Mouse (Mus musculus) lung, embryonic 15.5 days (tissue): ENCODE data around the gene Hddc2. TPM values are rescaled to one million over a fixed set of nuclear protein-coding genes. Genes with fewer than 3 reads are reported as not detected.

Experiments
- ATAC-seq: fragments of 200-750 bp; cut with Nextera tagmentation; 2 replicates; pipeline ENCODE4 v1.8.0; 2017; ENCODE audit warnings: moderate number of reproducible peaks, borderline replicate concordance; ENCODE audit not compliant: low FRiP score, low TSS enrichment; ENCODE audit errors: extremely low read depth
- H3K27ac ChIP-seq: fragments of 300-500 bp; sonication (generic); 2 replicates; pipeline ENCODE4 v1.5.1; 2015; ENCODE audit warnings: moderate library complexity, mild to moderate bottlenecking, inconsistent platforms
- H3K27me3 ChIP-seq: fragments of 300-500 bp; sonication (generic); 2 replicates; pipeline ENCODE4 v1.6.1; 2015; ENCODE audit warnings: inconsistent platforms
- H3K36me3 ChIP-seq: fragments of 300-500 bp; sonication (generic); 2 replicates; pipeline ENCODE4 v1.6.1; 2015; ENCODE audit warnings: inconsistent platforms
- H3K4me1 ChIP-seq: fragments of 300-500 bp; sonication (generic); 2 replicates; pipeline ENCODE4 v1.6.1; 2015; ENCODE audit warnings: inconsistent platforms
- H3K4me2 ChIP-seq: fragments of 300-500 bp; sonication (generic); 2 replicates; pipeline ENCODE4 v1.6.1; 2015; ENCODE audit warnings: inconsistent platforms, mild to moderate bottlenecking, moderate library complexity
- H3K4me3 ChIP-seq: fragments of 300-500 bp; sonication (generic); 2 replicates; pipeline ENCODE4 v1.5.1; 2015; ENCODE audit warnings: mild to moderate bottlenecking, inconsistent platforms
- H3K9ac ChIP-seq: fragments of 300-500 bp; sonication (generic); 2 replicates; pipeline ENCODE4 v1.6.1; 2015; ENCODE audit warnings: inconsistent platforms
- H3K9me3 ChIP-seq: fragments of 300-500 bp; sonication (generic); 2 replicates; pipeline ENCODE4 v1.6.1; 2016; ENCODE audit warnings: inconsistent platforms
- WGBS: fragments of 180-500 bp; shearing (Covaris S2); methylation state at CpG from one replicate; pipeline ENCODE4 v1.1.7; 2015; 5-methylcytosine and 5-hydroxymethylcytosine counted together
- polyA plus RNA-seq: library from polyadenylated mRNA; unstranded; fragments of >200 nt; fragmentation: Nextera tagmentation; extraction: Ambion mirVana; gene quantifications from 2 replicates; pipeline ENCODE4 v1.2.1, GENCODE M21; 2015

The Hddc2 gene
- polyA plus RNA-seq, 1 experiment from 2014 or later, result 55.1 TPM

DNA sequence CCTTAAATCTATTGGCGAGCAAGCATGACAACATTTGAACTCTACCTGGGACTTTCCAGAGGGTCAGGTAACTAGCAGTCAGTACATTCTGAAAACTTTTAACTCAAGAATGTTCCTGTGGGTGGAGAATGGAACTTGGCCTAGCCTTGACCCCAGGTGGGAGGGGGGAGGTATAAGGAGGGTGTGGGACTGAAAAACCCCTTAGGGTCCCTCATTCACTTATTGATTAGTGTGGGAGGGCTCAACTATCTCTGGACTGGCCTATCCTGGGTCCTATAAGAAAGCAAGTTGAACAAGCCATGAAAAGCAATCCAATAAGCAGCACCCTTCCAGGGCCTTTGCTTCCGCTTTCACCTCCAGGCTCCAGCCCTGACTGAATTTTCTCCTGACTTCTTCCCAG is 9.7 kb upstream of the Hddc2 start:
- Histone ChIP-seq H3K27me3 (no peaks in the 10 kb centered on the region), H3K9ac (no peak overlapping the region), H3K36me3 (no peaks in the 10 kb centered on the region), H3K4me1 (no peaks in the 10 kb centered on the region), H3K4me3 (no peak overlapping the region), H3K9me3 (no peaks in the 10 kb centered on the region), H3K4me2 (no peak overlapping the region), H3K27ac (no peak overlapping the region)
- WGBS, result 94% methylated on average over 2 of the region's 2 CpGs
- no peak for ATAC-seq

DNA sequence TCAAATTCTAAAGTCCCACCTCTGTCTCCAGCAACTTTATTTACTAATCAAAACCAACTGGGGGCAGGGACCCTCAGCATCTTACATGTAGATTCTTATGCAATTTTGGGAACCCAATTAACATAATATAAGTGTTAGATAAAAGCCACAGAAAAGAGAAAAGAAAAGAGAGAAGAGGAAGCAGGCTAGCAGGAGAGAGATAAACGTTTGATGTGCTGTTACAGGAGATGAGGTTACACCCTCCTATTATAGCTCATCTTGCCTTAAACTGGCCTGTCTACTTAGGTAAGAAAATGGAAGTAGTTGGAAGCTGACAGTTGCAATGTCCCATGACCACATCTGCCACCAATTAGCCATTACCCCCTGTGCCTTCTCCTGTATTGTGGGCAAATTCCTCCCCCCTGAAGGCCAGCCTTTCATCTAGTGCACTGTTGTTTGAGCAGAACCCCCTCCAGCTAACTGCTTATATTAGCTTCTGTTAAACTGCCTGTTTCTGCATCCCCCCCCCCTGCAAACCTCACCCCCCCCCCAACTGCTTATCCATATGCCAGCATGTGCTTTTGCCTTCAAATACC is 6.1 kb upstream of the Hddc2 start:
- Histone ChIP-seq H3K27ac (no peak overlapping the region), H3K9ac (no peak overlapping the region), H3K27me3 (no peaks in the 10 kb centered on the region), H3K4me2 (no peak overlapping the region), H3K9me3 (no peaks in the 10 kb centered on the region), H3K36me3 (no peaks in the 10 kb centered on the region), H3K4me3 (no peak overlapping the region), H3K4me1 (no peaks in the 10 kb centered on the region)
- ATAC-seq, result no peak
- WGBS, result 33% methylated on average over 1 of the region's 1 CpGs

DNA sequence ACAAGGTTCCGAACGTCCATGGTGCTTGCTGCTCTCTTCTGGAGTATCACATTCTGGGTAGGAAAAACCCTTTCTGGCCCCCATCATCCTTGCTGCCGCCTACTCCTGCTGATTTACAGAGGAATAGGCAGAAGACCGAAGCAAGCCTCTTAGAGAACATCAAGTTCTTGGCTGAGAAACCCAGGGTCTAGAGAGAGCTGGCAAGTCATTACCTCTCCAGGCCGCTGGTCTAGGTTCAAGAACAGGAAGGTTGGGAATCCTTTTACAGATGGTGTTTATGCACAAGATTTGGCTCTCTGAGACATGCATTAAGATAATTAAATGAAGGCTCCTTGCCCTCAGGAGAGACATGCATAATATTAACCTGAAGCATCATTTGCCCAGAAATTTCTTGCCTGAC is 5.3 kb downstream of the Hddc2 start:
- 82% methylated on average over 5 of the region's 5 CpGs for WGBS
- Histone ChIP-seq H3K4me1 (peaks cover 4% of the 10 kb centered on the region; the same call in 1 of the 2 replicates), H3K9ac (no peak overlapping the region), H3K4me3 (no peak overlapping the region), H3K27me3 (no peaks in the 10 kb centered on the region), H3K4me2 (no peak overlapping the region), H3K27ac (no peak overlapping the region), H3K36me3 (peaks cover 16% of the 10 kb centered on the region), H3K9me3 (no peaks in the 10 kb centered on the region)
- ATAC-seq, result no peak

DNA sequence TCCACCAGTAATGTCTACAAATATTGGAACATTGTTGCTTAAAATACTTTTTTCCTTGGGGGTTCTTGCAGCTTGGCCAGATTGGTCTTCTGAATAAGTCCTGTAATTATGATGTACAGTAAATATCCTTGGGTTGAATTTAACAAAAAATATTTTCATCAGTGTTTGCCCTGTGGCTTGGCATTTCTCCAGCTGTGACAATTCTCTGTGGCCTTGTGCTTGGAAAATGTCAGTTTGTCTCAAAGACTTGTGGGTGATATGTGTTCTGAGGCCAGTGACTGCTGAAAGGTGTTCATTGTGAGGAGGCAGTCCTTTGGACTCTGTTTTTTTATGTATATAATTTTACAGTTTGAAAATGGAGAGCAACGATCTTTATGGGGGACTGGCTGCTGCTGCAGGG is 16.3 kb downstream of the Hddc2 start:
- H3K36me3 ChIP-seq, result peaks cover 11% of the 10 kb centered on the region
- no peaks in the 10 kb centered on the region for H3K9me3 ChIP-seq
- no peak overlapping the region for H3K9ac ChIP-seq
- H3K27me3 ChIP-seq, result no peaks in the 10 kb centered on the region
- no peak for ATAC-seq
- H3K4me1 ChIP-seq, result no peaks in the 10 kb centered on the region
- no peak overlapping the region for H3K4me2 ChIP-seq
- no peak overlapping the region for H3K27ac ChIP-seq
- no peak overlapping the region for H3K4me3 ChIP-seq
- WGBS, result 89% methylated on average over 1 of the region's 1 CpGs

GRCm38 (mm10) chr10:31330286-31330962 is 17.2 kb downstream of the Hddc2 start:
- Histone ChIP-seq H3K9ac (no peak overlapping the region), H3K4me3 (no peak overlapping the region), H3K27me3 (no peaks in the 10 kb centered on the region), H3K36me3 (peaks cover 11% of the 10 kb centered on the region), H3K4me1 (no peaks in the 10 kb centered on the region), H3K9me3 (no peaks in the 10 kb centered on the region), H3K4me2 (no peak overlapping the region), H3K27ac (no peak overlapping the region)
- ATAC-seq, result no peak
- 79% methylated on average over 3 of the region's 3 CpGs for WGBS

- Histone ChIP-seq H3K27me3 (no peaks in the 10 kb centered on the region), H3K27ac (no peak overlapping the region), H3K4me3 (no peak overlapping the region), H3K36me3 (peaks cover 7% of the 10 kb centered on the region; the same call in 1 of the 2 replicates), H3K9me3 (no peaks in the 10 kb centered on the region), H3K4me1 (no peaks in the 10 kb centered on the region), H3K9ac (no peak overlapping the region), H3K4me2 (no peak overlapping the region)
- ATAC-seq, result no peak
- 87% methylated on average over 4 of the region's 4 CpGs for WGBS
Measured at GRCm38 (mm10) chr10:31331225-31331775, 18.1 kb downstream of the Hddc2 start.

GRCm38 (mm10) chr10:31336432-31336831 is 23.2 kb downstream of the Hddc2 start:
- Histone ChIP-seq H3K27me3 (no peaks in the 10 kb centered on the region), H3K4me1 (no peaks in the 10 kb centered on the region), H3K27ac (no peak overlapping the region), H3K9ac (no peak overlapping the region), H3K4me3 (no peak overlapping the region), H3K4me2 (no peak overlapping the region), H3K9me3 (no peaks in the 10 kb centered on the region), H3K36me3 (no peaks in the 10 kb centered on the region)
- no peak for ATAC-seq
- WGBS, result 77% methylated on average over 5 of the region's 5 CpGs

DNA sequence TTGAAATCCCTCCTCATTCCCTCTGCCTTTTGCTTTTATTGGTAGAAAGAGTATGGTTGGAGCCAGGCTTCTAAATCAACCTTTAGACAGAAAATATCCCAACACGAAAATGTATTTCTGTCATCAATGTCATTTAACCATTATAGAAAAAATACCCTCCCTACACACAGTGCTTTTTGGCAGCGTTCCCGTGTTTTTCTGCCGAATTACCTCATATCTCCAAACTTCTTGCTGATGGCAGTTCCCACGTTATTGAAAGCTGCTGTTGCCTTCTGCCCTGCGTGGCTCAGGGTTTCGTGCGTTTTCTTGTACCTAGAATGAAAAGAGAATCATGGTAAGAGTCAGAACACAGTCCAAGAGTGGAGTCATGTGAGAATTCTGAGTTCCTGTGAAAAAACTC is 33.2 kb downstream of the Hddc2 start:
- H3K9me3 ChIP-seq, result no peaks in the 10 kb centered on the region
- no peak for ATAC-seq
- no peak overlapping the region for H3K4me2 ChIP-seq

GRCm38 (mm10) chr10:31351056-31351455 is 37.9 kb downstream of the Hddc2 start:
- H3K27ac ChIP-seq, result no peak overlapping the region
- WGBS, result 82% methylated on average over 2 of the region's 2 CpGs
- no peaks in the 10 kb centered on the region for H3K27me3 ChIP-seq
- no peak overlapping the region for H3K9ac ChIP-seq
- H3K4me3 ChIP-seq, result no peak overlapping the region
- no peaks in the 10 kb centered on the region for H3K9me3 ChIP-seq
- no peak overlapping the region for H3K4me2 ChIP-seq
- ATAC-seq, result no peak
- no peaks in the 10 kb centered on the region for H3K4me1 ChIP-seq
- no peaks in the 10 kb centered on the region for H3K36me3 ChIP-seq

More for the DNA sequence above, 33.2 kb downstream of the Hddc2 start:
- H3K4me3 ChIP-seq, result no peak overlapping the region
- no peaks in the 10 kb centered on the region for H3K36me3 ChIP-seq
- WGBS, result 43% methylated on average over 8 of the region's 8 CpGs
- H3K9ac ChIP-seq, result no peak overlapping the region
- no peaks in the 10 kb centered on the region for H3K27me3 ChIP-seq
- H3K27ac ChIP-seq, result no peak overlapping the region
- H3K4me1 ChIP-seq, result no peaks in the 10 kb centered on the region

- Histone ChIP-seq H3K36me3 (no peaks in the 10 kb centered on the region), H3K4me2 (no peak overlapping the region), H3K4me3 (no peak overlapping the region), H3K9me3 (no peaks in the 10 kb centered on the region), H3K27ac (no peak overlapping the region), H3K9ac (no peak overlapping the region), H3K4me1 (no peaks in the 10 kb centered on the region), H3K27me3 (no peaks in the 10 kb centered on the region)
- ATAC-seq, result no peak
- 73% methylated on average over 1 of the region's 1 CpGs for WGBS
Measured at GRCm38 (mm10) chr10:31352845-31353427, 39.8 kb downstream of the Hddc2 start.

DNA sequence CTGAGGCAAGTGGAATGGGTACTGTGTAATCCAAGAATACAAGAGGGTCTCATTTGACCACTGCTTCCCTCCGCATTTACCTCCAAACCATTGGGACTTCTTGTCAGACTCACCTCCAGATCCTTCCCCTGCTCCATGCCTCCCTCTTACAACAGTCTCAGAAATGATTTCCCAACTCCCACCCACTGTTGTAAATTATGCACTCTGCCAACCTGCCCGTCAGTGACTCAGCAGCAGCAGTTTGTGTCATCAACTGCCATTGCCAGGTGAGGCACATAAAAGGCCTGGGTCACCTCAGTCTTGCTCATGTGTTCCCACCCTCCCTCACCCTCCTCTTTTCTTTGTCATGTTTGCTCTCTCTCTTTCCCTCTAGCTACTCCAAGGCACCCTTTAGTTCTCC is 41.0 kb downstream of the Hddc2 start:
- WGBS, result 74% methylated on average over 2 of the region's 2 CpGs
- Histone ChIP-seq H3K4me2 (no peak overlapping the region), H3K4me3 (no peak overlapping the region), H3K36me3 (no peaks in the 10 kb centered on the region), H3K9me3 (no peaks in the 10 kb centered on the region), H3K9ac (no peak overlapping the region), H3K4me1 (no peaks in the 10 kb centered on the region), H3K27me3 (no peaks in the 10 kb centered on the region), H3K27ac (no peak overlapping the region)
- ATAC-seq, result no peak

- Histone ChIP-seq H3K27ac (no peak overlapping the region), H3K9ac (no peak overlapping the region), H3K9me3 (no peaks in the 10 kb centered on the region), H3K4me2 (no peak overlapping the region), H3K4me3 (no peak overlapping the region), H3K27me3 (no peaks in the 10 kb centered on the region), H3K4me1 (no peaks in the 10 kb centered on the region), H3K36me3 (no peaks in the 10 kb centered on the region)
- WGBS, result 80% methylated on average over 7 of the region's 7 CpGs
- ATAC-seq, result no peak
Measured at GRCm38 (mm10) chr10:31354886-31355461, 41.8 kb downstream of the Hddc2 start.
